Mouse (Mus musculus) right cerebral cortex, adult 18-20 months (tissue): ENCODE measurements around the gene Fiz1.
"Not testable (repeated sequence)": the region's sequence is repeated elsewhere in the genome, so short reads cannot be mapped to it uniquely, and the experiment has no call there.

Experiments used
- DNase-seq: peaks from one replicate; pipeline ENCODE4 v3.0.0; 2022; ENCODE audit warnings: mixed read lengths

Gene Fiz1

GRCm38 (mm10) chr7:5037026-5037425 is 22.5 kb upstream of the Fiz1 start:
- no peak for DNase-seq

GRCm38 (mm10) chr7:5036136-5036535 is 21.6 kb upstream of the Fiz1 start:
- no peak for DNase-seq

- no peak for DNase-seq
These were observed 21.1 kb upstream of the Fiz1 start for GRCm38 (mm10) chr7:5035628-5036027.

- no peak for DNase-seq
These were observed 19.3 kb upstream of the Fiz1 start, which contains the start of gene 4632433K11Rik for GRCm38 (mm10) chr7:5033818-5034217. Gene 4632433K11Rik, plus strand, starts transcription at chr7:5034118.

GRCm38 (mm10) chr7:5031496-5031895 is 17.0 kb upstream of the Fiz1 start:
- DNase-seq = no peak

GRCm38 (mm10) chr7:5030554-5031275 is 16.2 kb upstream of the Fiz1 start:
- no peak for DNase-seq

- no peak for DNase-seq
These were observed 15.4 kb upstream of the Fiz1 start for GRCm38 (mm10) chr7:5029946-5030345.

- no peak for DNase-seq
These were observed 15.0 kb upstream of the Fiz1 start for GRCm38 (mm10) chr7:5029543-5029942.

GRCm38 (mm10) chr7:5021197-5021596 is 6.7 kb upstream of the Fiz1 start:
- no peak for DNase-seq

- DNase-seq = no peak
These were observed 6.2 kb upstream of the Fiz1 start for GRCm38 (mm10) chr7:5020685-5021084.

- peak; percentile 100 for DNase-seq
These were observed 5.6 kb upstream of the Fiz1 start, which contains the start of the genes Zfp865 and Ccdc106 for GRCm38 (mm10) chr7:5020000-5020681. Gene Zfp865, plus strand, starts transcription at chr7:5020376. Gene Ccdc106, plus strand, starts transcription at chr7:5020553.

- not testable (repeated sequence) for DNase-seq
These were observed 5.1 kb upstream of the Fiz1 start for GRCm38 (mm10) chr7:5019576-5019975.

GRCm38 (mm10) chr7:5017931-5018330 is 3.4 kb upstream of the Fiz1 start:
- no peak for DNase-seq

- no peak for DNase-seq
These were observed 2.9 kb upstream of the Fiz1 start for GRCm38 (mm10) chr7:5017352-5017751.

- DNase-seq = no peak
These were observed 2.4 kb upstream of the Fiz1 start for GRCm38 (mm10) chr7:5016920-5017319.

GRCm38 (mm10) chr7:5016057-5016456 is 1.6 kb upstream of the Fiz1 start:
- DNase-seq = no peak

- DNase-seq = peak; percentile 92
These were observed 863 bp upstream of the Fiz1 start, which contains the start of gene Gm44973 for GRCm38 (mm10) chr7:5015118-5016001. Gene Gm44973, plus strand, starts transcription at chr7:5015496.

GRCm38 (mm10) chr7:5012681-5013513 is 1.6 kb downstream of the Fiz1 start:
- no peak for DNase-seq

GRCm38 (mm10) chr7:5008229-5008628 is 6.3 kb downstream of the Fiz1 start:
- DNase-seq = no peak

GRCm38 (mm10) chr7:5002876-5003275 is 11.6 kb downstream of the Fiz1 start:
- not testable (repeated sequence) for DNase-seq

GRCm38 (mm10) chr7:4999876-5000275 is 14.6 kb downstream of the Fiz1 start:
- DNase-seq = no peak

GRCm38 (mm10) chr7:4996934-4997333 is 17.6 kb downstream of the Fiz1 start:
- DNase-seq = no peak
